Mouse (Mus musculus): ENCODE results near the gene Tctn1.

- TF ChIP-seq CTCF (IDR thresholded peaks at IDR 0.05; ENCODE audit: low read depth): no peak
- no peak for TF ChIP-seq EP300 (IDR thresholded peaks at IDR 0.05; ENCODE audit: low read depth)
Measured at GRCm38 (mm10) chr5:122295113-122295935, 31.1 kb upstream of the Tctn1 start.
